Mouse (Mus musculus) large intestine, adult 2 months (tissue): Measurements from ENCODE around the gene Gm7579. TPM values are rescaled to one million over a fixed set of nuclear protein-coding genes. Genes with fewer than 3 reads are reported as not detected.
A peak's percentile ranks its signal among the peaks of the same experiment; 100 is the strongest.
"Not testable (repeated sequence)": the region's sequence is repeated elsewhere in the genome, so short reads cannot be mapped to it uniquely, and the experiment has no call there.

Experiments used
- DNase-seq: peaks from one replicate; pipeline ENCODE4 v3.0.0-alpha.2; 2012; ENCODE audit warnings: low read depth, low spot score
- WGBS: fragments of 180-500 bp; shearing (Covaris S2); methylation state at CpG from one replicate; pipeline ENCODE4 v1.1.7; 2018; 5-methylcytosine and 5-hydroxymethylcytosine counted together
- polyA plus RNA-seq: library from polyadenylated mRNA; depleted of rRNA; stranded (reverse); fragments of >200 nt; gene quantifications from 2 replicates; pipeline ENCODE4 v1.2.3, GENCODE M21; 2012; rRNA removed

The Gm7579 gene
- not detected in 2 replicates for polyA plus RNA-seq

GRCm38 (mm10) chr7:142211559-142211958 is at the start of gene Gm7579:
Gene Gm7579 (plus strand): TSS chr7:142211859.
- 41% methylated on average over 1 of the region's 1 CpGs for WGBS

GRCm38 (mm10) chr7:142165639-142166038 is 46.0 kb upstream of the Gm7579 start, which contains the start of gene Gm4553:
Gene Gm4553 (minus strand): TSS chr7:142165739.
- not testable (repeated sequence) for DNase-seq

More at GRCm38 (mm10) chr7:142211559-142211958, at the start of gene Gm7579:
- DNase-seq: no peak

- no peak for DNase-seq
- WGBS: 55% methylated on average over 3 of the region's 3 CpGs
Observed at GRCm38 (mm10) chr7:142169836-142170235, 41.8 kb upstream of the Gm7579 start.

- not testable (repeated sequence) for DNase-seq
Observed at GRCm38 (mm10) chr7:142175905-142176304, 35.8 kb upstream of the Gm7579 start, which contains the start of gene Krtap5-2. Gene Krtap5-2 (minus strand): TSS chr7:142176005.

- 71% methylated on average over 1 of the region's 1 CpGs for WGBS
- DNase-seq: no peak
Observed at GRCm38 (mm10) chr7:142178685-142179084, 33.0 kb upstream of the Gm7579 start.

- DNase-seq: no peak
- 46% methylated on average over 1 of the region's 1 CpGs for WGBS
Observed at GRCm38 (mm10) chr7:142181021-142181420, 30.6 kb upstream of the Gm7579 start.

- no peak for DNase-seq
- WGBS: 54% methylated on average over 2 of the region's 2 CpGs
Observed at GRCm38 (mm10) chr7:142188156-142188555, 23.5 kb upstream of the Gm7579 start.

GRCm38 (mm10) chr7:142190289-142190688 is 21.4 kb upstream of the Gm7579 start, which contains the start of gene Gm10153:
Gene Gm10153 (minus strand): TSS chr7:142190389.
- WGBS: 8% methylated on average over 2 of the region's 2 CpGs
- no peak for DNase-seq

GRCm38 (mm10) chr7:142198748-142199147 is 12.9 kb upstream of the Gm7579 start:
- WGBS: 58% methylated on average over 2 of the region's 2 CpGs
- DNase-seq: no peak

- no peak for DNase-seq
- 16% methylated on average over 1 of the region's 1 CpGs for whole genome bisulfite sequencing
Observed at GRCm38 (mm10) chr7:142201064-142201463, 10.6 kb upstream of the Gm7579 start, which contains the start of gene Krtap5-3. Gene Krtap5-3 (plus strand): TSS chr7:142201364.

GRCm38 (mm10) chr7:142205488-142205887 is 6.2 kb upstream of the Gm7579 start:
- DNase-seq: peak; percentile 59

- not testable (repeated sequence) for DNase-seq
- 90% methylated on average over 5 of the region's 5 CpGs for WGBS
Observed at GRCm38 (mm10) chr7:142206891-142207290, 4.8 kb upstream of the Gm7579 start.

GRCm38 (mm10) chr7:142212136-142212535 is 477 bp downstream of the Gm7579 start:
- 54% methylated on average over 1 of the region's 1 CpGs for WGBS

GRCm38 (mm10) chr7:142224518-142224917 is 12.9 kb downstream of the Gm7579 start:
- WGBS: 38% methylated on average over 2 of the region's 2 CpGs

More at GRCm38 (mm10) chr7:142212136-142212535, 477 bp downstream of the Gm7579 start:
- not testable (repeated sequence) for DNase-seq

GRCm38 (mm10) chr7:142229871-142230270 is 18.2 kb downstream of the Gm7579 start, which contains the start of gene Krtap5-5:
Gene Krtap5-5 (minus strand): TSS chr7:142229971.
- 46% methylated on average over 3 of the region's 3 CpGs for WGBS
- DNase-seq: not testable (repeated sequence)

More at GRCm38 (mm10) chr7:142224518-142224917, 12.9 kb downstream of the Gm7579 start:
- DNase-seq: no peak

- DNase-seq: peak; percentile 18
- 13% methylated on average over 1 of the region's 1 CpGs for WGBS
Observed at GRCm38 (mm10) chr7:142231540-142231939, 19.9 kb downstream of the Gm7579 start.

- DNase-seq: no peak
- 39% methylated on average over 2 of the region's 2 CpGs for WGBS
Observed at GRCm38 (mm10) chr7:142240978-142241377, 29.3 kb downstream of the Gm7579 start, which contains the start of gene Gm40460. Gene Gm40460 (minus strand): TSS chr7:142241078.

- 0% methylated on average over 1 of the region's 1 CpGs for WGBS
- DNase-seq: peak; percentile 24
Observed at GRCm38 (mm10) chr7:142249824-142250223, 38.2 kb downstream of the Gm7579 start.

GRCm38 (mm10) chr7:142255517-142255916 is 43.9 kb downstream of the Gm7579 start:
- 0% methylated on average over 2 of the region's 2 CpGs for WGBS
- no peak for DNase-seq

GRCm38 (mm10) chr7:142258254-142258653 is 46.6 kb downstream of the Gm7579 start, which contains the start of gene Gm2431:
Gene Gm2431 (minus strand): TSS chr7:142258354.
- DNase-seq: not testable (repeated sequence)
- WGBS: 34% methylated on average over 1 of the region's 1 CpGs
